Mouse (Mus musculus) left cerebral cortex, postnatal 14 days (tissue): ENCODE results near the gene Atp2b2. TPM values are rescaled to one million over a fixed set of nuclear protein-coding genes. Genes with fewer than 3 reads are reported as not detected.

Source experiments
- DNase-seq, 2 experiments: peaks; one replicate each; pipeline ENCODE4 v3.0.0; 2021 to 2022; ENCODE audit warnings: low spot score in 2 of 2, mixed read lengths in 1 of 2
- intact Hi-C: fragments of 180-260 bp; cut with DNase I; formaldehyde crosslinking; loops from one replicate; pipeline ENCODE4 v1.15.1; 2025
- microRNA-seq, 2 experiments: library from miRNA; unstranded; fragments of <30 nt; microRNA quantifications; one replicate each; pipeline ENCODE4 v1.2.0; 2022
- total RNA-seq, 2 experiments: library from RNA; stranded (reverse); gene quantifications; 2 replicates each; pipeline ENCODE4 v1.2.3; 2021

Atp2b2 gene
- total RNA-seq, 2 experiments from 2014 or later = 603 to 682 TPM

- intact Hi-C loops = no loop called here
- peak in 1 of 2 experiments; percentile 18 for DNase-seq
Observed at GRCm38 (mm10) chr6:113697222-113698205, 344.9 kb downstream of the Atp2b2 start.

DNA sequence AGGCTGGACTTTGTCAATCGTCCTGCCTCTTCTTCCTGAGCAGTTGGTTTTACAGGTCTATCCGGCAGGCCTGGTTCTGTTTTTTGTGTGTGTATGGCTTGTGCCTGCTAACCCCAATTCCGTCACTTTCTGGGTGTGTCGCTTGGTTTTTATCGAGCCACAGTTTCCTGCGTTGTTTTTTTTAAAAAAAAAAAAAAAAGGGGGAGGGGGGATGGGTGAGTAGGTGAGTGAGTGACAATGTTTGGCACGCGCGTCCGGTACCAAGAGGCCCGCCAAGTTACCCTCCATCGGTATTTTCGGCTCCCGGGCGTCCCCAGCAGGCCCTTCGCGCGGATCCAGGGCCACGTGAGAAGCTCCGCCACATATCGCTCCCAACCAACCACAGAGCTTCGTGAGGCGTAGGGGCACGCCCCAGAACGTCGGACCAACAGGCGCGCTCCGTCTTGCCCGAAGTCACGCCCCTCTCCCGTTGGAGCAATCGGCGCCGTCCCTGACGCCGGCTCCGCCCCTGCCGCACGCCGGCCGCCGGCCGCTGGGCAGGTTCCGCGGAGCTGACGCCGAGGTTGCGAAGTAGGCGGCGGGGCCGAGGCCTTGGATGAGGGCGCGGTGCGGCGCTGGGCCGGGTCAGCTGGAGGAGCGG lies 345.7 kb downstream of the Atp2b2 start, which contains the start of gene Tatdn2:
Tatdn2 (plus strand) TSS at position 469 of the 640 bp plus-strand sequence.
- intact Hi-C loops = no loop called here
- peak; percentile 97 to 98 for DNase-seq

DNA sequence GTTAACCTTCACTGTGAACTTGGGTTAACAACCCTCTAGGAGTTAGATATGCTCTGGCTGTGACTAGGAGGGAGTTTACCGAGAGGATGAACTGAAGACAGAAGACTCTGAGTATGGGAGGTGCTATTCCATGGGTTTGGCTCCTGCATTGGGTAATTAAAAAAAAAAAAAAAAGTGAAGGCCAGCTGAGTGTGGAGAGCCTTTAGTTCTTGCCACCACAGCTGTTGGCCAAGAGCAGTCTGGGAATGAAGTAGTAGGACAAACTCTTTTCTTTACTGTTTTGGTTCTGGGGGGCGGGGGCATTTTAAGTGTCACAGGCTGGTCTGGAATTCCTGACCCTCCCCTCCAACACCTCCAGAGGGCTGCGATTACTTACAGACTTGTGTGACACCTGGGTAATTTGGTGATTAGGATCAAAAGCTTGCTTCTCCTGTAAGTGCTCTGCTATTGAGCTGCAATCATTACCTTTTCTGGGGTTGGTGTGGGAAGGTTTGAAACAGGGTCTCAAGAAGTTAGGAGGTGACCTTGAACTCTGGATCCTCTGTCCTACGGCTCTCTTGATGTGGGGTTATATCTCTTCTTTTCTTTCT lies 346.6 kb downstream of the Atp2b2 start:
- DNase-seq = no peak
- intact Hi-C loops = no loop called here

DNA sequence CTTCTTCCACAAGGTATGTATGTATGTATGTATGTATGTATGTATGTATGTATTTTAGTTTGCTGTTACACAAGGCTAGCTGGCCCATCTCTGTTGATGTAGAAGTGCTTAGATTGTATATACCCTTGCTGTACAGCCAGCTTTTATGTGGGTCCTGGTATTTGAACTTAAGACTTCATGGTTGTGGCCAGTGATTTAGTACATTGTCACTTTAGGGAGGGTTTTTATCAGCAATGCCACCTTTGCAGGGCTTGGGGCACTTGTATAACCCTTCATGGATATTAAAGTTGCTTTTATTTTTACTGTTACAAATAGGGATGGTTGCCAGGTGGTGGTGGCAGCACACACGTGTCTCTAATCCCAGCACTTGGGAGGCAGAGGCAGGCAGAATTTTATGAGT lies 347.2 kb downstream of the Atp2b2 start:
- intact Hi-C loops = no loop called here
- DNase-seq = no peak

Small RNA genes lying within 50 kb of the gene (microRNA-seq; reads per million reads assigned to microRNA genes)
- gene Mir7042 = 2.1 to 2.7 reads per million in 2 experiments

Other genes with a start within 250 kb of the Atp2b2 start
- 100 to 1,000 TPM; 104 to 112 TPM for gene Slc6a11, start 88.6 kb upstream of the Atp2b2 start, total RNA-seq
- gene Slc6a1, start 240.0 kb upstream of the Atp2b2 start, total RNA-seq = 100 to 1,000 TPM; 343 to 359 TPM